Mouse (Mus musculus): ENCODE measurements around the gene Angel2.

The Angel2 gene

DNA sequence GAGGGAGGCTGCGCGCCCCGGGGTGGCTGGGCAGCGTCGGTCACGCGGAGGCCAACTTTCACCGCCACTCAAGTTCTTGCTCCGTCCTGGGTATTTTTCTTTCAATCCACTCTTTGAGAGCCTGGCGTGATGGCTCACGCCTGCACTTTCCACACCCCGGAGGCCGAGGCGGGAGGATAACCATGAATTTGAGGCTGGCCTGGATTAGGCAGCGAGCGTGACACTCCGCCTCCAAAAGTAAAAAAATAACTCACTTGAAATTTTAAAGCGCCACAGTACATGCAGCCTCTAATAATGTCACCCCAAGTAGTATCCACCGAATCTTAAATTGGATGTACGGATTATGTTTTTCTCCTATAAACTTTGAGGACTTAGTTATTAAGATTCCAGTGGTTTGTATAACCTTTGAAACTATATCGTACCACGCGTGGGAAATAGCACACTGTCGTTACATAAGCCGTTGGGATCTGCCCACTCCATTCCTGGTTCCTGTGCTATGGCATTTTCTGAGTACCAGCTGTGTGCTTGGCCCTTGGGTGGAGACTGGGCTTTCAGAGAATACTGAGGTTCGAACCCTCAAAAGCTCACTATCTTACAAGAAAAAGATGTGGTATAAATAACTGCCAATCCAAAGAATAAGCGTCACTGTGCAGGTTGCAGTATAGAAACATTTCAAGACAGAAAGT, 4.2 kb downstream of the Angel2 start:
- DNase-seq (ENCODE audit: low read depth, low spot score), result peak; percentile 51

DNA sequence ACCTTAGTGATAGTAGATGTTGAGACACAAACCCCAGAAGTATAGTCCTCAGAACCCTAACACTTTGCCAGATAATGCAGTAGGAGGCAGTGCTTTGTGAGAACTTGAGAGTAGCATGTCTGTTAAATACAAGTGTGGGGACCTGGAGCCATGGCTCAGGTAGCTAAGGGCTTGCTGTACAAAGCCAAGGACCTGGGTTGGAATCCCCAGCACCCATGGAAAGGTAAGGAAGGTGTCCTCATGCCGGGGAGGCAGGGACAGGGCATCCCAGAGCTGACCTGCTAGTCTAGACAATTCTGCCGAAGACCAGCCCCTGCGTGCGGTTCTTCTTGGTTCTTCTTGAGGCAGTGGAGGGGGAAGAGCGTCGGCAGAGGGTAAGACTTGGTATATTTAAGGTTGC, 5.3 kb downstream of the Angel2 start:
- DNase-seq (ENCODE audit: low read depth, low spot score), result no peak

DNA sequence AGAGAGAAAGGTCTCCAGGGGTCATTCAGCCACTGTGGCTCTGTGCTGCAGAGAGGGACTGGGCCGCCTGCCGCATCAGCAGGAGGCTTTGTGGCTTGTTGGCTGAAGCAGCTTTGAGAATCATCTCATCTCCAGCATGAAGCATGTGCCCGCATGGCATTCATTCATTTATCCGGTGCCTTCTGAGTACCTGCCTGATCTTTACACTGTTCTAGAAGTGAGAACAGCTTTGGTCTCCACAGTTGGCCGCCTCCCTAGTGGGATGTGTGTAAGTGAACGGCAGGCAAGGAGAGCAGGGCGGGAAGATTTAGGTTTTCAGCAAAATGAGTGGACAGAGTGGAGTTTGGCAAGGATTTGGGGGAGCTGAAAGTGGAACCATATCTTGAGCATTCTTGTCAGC, 14.9 kb downstream of the Angel2 start:
- DNase-seq (ENCODE audit: low read depth, low spot score), result no peak

DNA sequence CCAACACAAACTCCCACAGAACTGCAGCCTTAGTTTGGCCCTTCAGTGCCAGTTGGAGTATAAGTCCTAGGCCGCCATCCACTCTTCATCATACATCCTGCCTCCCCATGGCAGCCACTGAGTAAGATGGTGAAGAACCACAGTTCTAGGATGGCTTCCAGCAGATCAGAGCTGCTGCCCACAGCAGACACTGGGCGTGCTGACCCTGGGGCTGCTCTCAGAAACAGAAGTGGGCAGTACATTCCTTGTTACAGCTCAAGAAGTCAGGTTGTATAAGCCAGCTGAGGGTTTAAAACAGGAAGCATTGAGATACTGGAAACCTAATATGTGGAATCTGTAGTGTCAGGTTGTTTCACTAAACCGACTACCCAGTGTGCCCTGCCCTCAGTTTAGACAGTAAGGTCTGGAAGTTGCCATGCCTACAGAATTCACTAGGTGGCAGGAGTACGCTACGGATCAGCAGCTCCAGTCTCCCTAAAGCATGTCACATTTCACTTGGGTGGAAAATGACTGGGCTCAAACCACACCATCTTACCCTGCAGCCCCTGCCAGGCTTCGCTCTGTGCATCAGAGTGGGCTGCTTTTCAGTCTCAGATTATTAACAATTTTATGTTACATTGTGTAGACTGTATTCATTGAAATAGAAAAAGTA, 19.3 kb downstream of the Angel2 start:
- peak; percentile 68 for DNase-seq (ENCODE audit: low read depth, low spot score)

DNA sequence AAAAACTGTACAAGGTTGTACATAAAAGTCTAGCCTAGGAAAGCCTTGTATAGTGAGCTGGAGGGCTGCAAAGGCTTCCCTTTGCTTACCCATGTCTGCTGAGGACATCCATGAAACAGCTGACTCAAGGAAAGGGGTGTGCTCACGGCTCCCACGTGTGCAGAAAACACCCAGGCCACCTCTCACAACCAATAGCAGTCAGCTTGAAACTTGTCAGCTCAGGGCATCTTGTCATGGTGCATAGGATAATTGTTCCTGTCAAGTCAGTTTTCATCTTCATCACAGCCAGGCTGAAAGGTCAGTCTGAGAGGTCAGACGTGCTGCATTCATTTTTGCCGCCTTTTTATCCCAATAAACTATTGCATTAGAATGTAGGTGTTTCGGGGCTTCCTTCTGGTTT, 23.1 kb downstream of the Angel2 start:
- no peak for DNase-seq (ENCODE audit: low read depth, low spot score)

DNA sequence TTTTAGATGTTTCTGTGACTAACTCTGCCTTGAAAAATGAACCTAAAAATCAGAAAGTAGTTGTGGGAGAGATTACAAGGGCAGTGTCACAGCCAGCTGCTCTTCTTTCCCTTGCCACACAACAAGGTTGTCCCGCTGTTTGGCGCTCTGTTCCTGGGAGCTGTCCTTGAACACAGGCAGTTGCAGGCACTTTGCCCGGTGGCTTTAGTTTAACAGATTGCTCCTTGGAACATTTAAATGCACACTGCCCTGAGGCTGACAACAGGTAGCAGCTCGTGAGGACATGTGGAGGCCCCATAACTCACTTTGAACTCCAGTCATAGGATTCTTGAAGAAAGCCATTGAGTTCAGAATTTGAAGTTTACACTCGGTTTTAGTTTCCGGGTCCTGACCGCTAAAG, 23.5 kb downstream of the Angel2 start:
- DNase-seq (ENCODE audit: low read depth, low spot score), result peak; percentile 20

DNA sequence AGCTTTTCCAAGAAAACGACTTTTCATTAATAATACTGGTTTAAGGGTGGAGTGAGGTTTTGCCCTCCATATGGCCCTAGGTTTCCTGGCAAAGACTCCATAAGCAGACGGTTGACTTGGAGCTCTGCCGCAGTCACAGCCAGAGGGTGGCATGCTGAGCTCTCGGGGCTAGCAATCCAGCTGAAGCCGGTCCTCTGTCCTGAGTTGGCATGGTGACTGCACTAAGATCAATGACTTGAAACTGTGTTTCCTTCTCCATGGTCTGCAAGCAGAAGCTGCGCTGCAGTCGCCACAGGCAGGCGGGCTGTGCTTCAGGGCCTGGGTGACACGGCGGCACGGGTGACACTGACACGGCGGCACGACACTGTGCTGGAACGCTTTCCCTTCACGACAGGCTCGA, 23.9 kb downstream of the Angel2 start:
- peak; percentile 28 for DNase-seq (ENCODE audit: low read depth, low spot score)

DNA sequence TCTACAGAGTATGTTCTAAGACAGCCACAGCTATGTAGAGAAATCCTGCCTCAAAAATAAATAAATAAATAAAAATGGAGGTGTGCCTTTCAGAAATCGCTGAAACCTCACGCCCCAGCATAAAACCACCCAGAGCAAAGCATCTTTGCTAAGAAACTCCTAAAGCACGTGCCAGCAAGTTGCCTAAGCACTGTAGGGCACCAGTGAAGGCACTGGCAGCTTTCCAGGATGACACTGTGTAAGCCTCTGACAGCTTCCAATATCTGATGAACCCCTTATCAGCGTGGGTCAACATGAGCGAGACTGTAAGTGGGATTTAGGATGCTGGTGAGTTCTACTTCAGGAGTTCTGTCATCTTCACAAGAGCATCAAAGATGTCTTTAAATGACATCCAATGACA, 26.1 kb downstream of the Angel2 start:
- no peak for DNase-seq (ENCODE audit: low read depth, low spot score)

DNA sequence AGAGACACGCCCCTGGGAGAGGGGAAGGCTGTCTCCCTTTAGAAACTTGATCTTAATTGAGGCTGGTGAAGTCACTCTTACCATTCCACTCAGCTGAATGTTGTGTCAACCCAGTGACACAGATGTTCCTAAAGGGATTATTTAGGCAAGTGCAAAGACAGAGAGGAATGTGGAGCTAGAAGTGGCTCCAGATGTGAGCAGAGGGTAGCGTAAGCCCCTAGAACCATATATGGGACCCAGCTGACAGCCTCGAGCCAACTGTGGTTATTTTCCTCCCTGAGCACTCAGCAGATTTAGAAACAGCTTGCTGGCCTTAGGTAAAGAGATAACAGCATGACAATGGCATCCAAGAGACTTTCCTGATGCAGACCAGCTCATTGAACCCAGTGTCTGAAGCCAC, 28.1 kb downstream of the Angel2 start:
- no peak for DNase-seq (ENCODE audit: low read depth, low spot score)

DNA sequence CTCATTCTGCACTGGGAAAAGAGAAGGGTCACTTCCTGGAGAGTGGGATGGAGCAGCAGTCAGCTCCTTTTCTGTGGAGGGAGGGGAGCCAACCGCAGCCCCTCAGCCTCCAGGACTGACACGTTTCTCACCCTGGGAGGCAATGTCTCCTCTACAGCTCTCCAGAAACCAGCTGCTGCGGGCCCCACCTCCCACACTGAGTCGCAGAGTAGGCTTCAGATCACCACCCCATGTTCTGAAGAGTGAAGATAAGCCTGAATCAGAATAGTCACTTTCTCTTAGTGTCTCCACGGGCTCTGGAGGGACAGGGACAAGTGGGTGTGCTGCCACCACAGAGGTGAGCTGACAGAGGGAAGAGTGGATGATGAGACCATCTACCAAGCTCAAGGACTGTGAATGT, 33.9 kb downstream of the Angel2 start:
- DNase-seq (ENCODE audit: low read depth, low spot score), result no peak

DNA sequence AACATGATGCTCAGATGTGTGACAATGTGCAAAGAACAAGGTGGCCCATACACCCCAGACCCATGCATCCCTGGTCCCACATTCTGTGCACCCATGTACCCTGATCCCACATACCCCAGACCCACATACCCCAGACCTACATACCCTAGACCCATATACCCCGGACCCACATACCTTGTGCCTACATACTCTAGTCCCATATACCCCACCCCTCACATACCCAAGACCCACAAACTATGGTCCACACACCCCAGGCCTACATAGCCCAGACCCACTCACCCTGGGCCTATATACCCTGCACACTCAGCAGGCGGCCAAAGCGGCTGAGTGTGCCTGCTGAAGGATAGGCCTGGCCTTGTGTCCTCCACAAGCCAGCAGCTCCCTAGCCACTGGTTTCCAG, 37.8 kb downstream of the Angel2 start:
- DNase-seq (ENCODE audit: low read depth, low spot score), result no peak

DNA sequence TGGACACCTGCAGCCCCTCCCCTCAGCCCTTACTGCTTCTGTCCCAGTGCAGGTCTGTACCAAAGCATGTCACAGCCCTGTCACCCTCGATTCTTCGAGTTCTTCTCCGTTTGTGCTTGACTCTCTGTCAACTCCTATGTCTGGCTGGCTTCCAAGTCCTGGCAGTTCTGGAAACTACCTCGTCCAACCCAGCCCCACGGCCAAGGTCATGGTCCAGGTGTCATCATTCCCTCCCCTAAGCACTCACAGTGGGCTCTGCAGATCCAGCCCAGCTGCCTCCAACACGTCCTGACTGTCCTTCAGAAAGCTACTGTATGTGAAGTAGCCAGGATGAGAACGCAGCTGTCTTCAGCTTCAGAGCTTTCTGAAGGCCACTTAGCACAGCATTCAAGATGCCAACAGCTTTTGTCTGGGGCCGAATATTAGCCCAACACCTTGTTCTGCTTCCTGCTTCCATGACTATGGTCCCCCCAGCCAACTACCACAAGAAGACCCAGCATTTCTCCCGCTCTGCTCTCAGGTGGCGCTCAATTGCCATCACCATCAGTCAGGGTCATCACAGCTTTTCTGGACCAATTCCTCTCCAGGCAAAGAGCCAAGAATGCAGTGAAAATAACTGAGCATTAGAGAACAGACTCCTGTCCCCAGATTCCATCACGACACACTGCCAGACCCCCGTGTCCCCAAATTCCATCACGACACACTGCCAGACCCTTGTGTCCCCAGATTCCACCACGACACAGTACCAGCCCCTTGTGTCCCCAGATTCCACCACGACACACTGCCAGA, 40.3 kb downstream of the Angel2 start:
- no peak for DNase-seq (ENCODE audit: low read depth, low spot score)

DNA sequence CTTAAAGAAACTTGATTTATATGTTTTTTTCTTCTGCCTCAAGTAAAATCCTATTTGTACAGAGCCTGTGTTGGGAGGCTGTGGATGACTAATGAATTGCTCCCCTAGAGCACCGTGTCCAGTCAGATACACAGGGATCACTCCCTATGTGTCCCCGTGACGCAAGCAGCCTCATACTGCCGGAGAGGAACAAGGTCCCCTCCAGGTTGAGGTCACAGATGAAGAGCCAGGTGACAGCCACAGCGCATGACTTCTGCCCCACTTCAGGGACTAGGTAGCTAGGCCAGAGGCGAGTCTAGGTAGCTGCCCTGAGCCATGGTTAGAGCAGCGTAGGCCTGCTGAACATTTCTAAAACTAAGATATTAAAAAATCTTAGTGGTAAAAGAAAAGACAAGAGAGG, 43.1 kb downstream of the Angel2 start:
- DNase-seq (ENCODE audit: low read depth, low spot score), result no peak

DNA sequence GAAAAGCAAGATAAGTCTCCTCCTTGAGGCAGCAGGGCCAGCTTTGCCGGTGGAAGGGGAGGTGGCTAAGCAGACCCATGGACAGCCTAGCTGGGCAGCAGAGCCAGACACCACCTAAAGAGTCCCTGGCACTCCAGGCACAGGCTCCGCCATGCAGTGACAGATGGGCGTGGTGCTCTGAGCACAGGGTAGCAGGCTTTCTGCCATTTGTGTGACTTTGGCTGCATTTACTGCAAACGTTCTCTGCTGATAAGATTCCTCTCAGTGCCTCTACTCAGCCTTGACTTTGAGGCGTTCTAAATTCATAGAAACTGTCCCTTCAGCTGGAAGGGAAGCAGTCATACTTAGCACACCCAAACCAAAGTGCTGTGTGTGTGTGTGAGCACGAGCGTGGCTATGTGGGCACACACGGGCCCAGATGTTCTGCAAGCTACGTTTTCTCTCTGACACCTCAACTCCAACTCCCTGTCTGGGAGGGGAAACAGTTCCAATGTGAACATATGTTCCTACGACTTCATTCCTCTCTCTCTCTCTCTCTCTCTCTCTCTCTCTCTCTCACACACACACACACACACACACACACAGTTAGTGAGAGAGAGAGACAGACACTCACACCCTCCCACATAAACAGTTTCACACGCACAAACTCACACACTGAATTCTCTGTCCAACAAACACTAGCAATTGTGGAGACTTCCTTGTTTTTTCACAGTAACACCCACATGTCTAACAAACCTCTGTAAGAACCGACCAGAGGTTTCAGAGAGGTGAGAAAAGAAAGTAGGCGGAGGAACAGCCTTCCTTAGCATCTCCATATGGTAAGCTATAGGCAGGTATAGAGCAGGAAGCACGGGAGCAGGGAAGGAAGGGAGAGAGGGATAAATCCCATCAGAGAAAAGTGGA, 47.0 kb downstream of the Angel2 start:
- DNase-seq (ENCODE audit: low read depth, low spot score), result no peak

DNA sequence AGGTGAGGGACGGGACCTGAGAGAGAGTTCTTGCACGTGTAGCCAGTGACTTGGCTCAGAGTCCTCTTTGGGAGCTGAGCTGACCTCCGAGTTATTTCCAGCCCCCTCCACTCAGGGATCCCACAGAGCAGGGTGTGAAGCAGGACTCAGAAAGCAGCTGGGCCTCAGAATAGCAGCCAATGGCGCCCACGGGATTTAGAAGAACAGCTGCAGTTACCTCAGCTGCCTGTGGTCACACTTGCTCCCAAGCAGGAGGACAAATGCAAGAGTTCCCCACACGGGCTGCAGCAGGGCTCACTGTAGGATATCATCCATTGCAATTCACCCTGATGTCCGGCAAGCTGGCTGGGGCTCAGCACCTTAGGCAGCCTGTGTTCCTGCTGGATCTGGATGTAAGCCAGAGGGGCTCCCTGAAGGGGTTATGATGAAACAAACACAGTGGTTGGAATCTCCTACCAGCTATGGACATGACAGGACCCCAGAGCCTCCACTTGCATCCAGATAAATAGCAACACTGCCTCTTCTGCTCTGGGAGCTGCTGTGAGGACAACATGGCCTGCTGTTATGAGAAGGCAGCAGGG, 47.8 kb downstream of the Angel2 start:
- DNase-seq (ENCODE audit: low read depth, low spot score), result no peak

DNA sequence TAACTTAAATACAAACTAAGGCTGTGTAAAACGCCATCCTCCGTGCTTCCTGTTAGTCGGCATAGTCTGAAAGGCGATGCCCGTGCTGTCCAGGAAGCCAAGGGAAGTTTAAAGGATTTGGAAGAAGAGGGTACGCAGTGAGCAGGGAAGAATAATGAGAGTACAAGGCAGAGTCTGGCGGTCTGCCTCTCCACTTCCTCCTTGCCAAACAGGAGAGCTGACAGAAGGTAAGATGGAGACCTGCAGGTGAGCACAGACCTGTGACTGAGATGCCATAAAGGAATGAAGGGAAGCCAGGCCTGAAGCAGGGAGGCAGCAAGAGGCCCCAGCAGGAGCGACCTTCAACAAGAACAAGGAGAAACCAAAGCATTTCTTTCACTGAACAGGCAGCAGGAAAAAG, 49.3 kb downstream of the Angel2 start:
- DNase-seq (ENCODE audit: low read depth, low spot score), result no peak

DNA sequence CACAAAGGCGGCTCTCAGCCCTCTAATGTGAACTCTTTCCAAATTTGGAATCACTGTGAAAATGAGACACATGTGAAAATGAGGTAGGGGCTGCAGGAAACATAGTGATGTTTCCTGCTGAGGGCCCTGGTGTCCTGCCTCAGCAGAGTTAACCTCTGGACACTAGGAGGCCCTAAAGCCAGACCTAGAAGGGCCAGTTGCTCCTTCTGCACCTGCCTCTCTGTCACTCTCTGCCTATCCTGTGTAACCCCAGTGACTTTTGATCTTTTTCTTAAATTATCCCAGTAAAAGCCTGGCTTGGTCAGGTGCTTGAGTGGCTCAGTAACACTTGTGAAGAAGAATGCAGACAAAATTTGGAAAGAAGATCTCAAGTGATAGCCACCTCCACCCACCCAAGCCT, 49.9 kb downstream of the Angel2 start:
- no peak for DNase-seq (ENCODE audit: low read depth, low spot score)

DNA sequence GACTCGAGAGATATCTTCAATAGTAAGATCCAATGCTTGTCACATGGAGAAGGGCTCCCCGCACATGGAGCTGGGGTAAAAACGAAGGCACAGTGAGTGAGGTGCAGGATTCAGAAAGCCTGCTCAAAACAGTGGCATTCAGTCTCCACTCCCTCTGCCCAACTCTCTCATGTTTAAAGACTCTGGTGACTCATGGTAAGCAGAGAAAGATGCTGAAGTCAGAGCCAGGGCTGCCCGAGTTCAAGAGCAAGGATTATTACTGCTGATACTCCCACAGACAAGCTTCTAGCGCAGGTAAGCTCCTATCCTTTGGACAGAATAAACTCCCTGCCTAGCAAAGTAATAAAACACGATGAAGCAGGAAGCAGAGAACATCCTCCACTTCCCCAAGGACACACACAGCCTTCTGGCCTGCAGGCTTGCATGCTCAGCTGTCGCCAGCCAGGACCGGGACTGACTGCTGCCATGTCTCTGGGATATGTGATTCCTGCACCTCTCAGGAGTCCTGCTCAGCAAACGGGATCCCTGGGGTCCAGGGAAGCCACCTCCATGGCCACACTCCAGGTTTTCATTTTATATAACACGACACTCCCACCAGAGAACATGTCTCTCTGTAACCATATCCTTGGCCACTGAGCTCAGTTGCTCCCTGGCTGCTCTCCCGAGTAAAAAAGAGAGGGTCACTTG, 52.1 kb downstream of the Angel2 start:
- DNase-seq (ENCODE audit: low read depth, low spot score), result no peak

DNA sequence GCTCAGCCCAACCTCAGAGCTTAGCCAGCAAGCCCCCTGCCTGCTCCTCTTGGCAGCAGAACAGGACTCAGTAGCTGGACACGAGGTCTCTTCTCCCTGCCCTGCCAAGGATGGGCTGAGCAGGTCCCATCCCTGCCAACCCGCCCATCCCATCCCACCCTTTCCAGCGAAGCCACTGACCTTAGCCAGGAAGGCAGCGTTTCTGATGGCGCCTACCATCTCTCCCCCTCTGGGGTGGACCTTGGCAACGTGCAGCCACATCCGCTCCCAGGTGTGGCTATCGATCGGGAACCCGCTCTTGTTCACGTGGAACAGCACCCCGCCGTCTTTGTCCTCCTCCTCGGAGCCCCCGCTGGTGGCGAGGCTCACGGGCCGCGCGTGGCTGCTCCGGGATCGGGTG, 53.1 kb downstream of the Angel2 start:
- no peak for DNase-seq (ENCODE audit: low read depth, low spot score)

DNA sequence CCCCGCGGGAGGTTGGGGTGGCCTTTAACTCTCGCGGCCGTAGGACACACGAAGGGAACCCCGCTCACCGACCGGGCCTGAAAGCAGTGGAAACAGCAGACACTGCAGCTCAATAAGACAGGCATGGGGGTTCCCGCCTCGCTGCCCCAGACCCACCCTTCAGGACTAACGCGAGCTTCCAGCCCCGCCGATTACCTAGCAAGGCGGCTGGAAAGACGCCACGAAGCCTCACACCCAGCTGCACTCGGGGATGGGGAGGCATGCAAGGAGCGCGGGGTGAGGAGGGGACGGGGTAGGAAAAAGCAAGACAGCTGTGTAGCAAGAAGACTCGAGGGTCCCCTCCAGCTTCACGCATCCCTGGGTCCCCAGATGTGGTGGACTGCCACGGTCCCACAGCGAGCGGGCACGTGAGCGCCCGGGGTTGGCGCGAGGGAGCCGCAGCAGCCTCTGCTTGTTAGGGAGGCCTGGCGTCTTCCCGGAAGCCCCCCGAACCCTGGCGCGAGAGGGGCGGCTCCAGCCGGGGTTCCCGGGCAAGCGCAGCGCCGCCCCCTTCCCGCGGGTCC, 53.7 kb downstream of the Angel2 start:
- DNase-seq (ENCODE audit: low read depth, low spot score), result peak; percentile 53
